Mouse (Mus musculus) liver, embryonic 14.5 days (tissue): ENCODE results near the gene Pde4d. TPM values are rescaled to one million over a fixed set of nuclear protein-coding genes. Genes with fewer than 3 reads are reported as not detected.
A peak's percentile ranks its signal among the peaks of the same experiment; 100 is the strongest.

Experiments
- ATAC-seq: fragments of 200-750 bp; cut with Nextera tagmentation; 2 replicates; pipeline ENCODE4 v1.8.0; 2017; ENCODE audit warnings: moderate number of reproducible peaks, mild to moderate bottlenecking, moderate library complexity; ENCODE audit not compliant: insufficient read depth
- DNase-seq, 3 experiments: peaks; one replicate each; pipeline ENCODE4 v3.0.0-alpha.2; 2012 to 2013; ENCODE audit warnings: low read depth in 3 of 3, low spot score in 3 of 3
- H3K27ac ChIP-seq: fragments of 300-500 bp; sonication (generic); 2 replicates; pipeline ENCODE4 v1.5.1; 2014; ENCODE audit warnings: moderate library complexity, mild to moderate bottlenecking, control low read depth, inconsistent platforms
- H3K27me3 ChIP-seq: fragments of 300-500 bp; sonication (generic); 2 replicates; pipeline ENCODE4 v1.6.1; 2014; ENCODE audit warnings: mild to moderate bottlenecking, low read length, moderate library complexity; ENCODE audit not compliant: control insufficient read depth, insufficient read depth
- H3K36me3 ChIP-seq: fragments of 300-500 bp; sonication (generic); replicated peaks from 2 replicates; pipeline ENCODE4 v1.6.1; 2014; ENCODE audit warnings: low read depth; ENCODE audit not compliant: control insufficient read depth, insufficient read depth
- H3K4me1 ChIP-seq, 2 experiments: fragments of 200-500 bp in 1 of 2; fragments of 300-500 bp in 1 of 2; sonication (generic) in 1 of 2; replicated peaks; 2 replicates each; pipeline ENCODE4 v1.6.1; 2012 to 2014; ENCODE audit warnings: antibody characterized with exemption in 1 of 2, inconsistent platforms in 1 of 2, low read length in 1 of 2; ENCODE audit not compliant: control insufficient read depth in 2 of 2, insufficient read depth in 2 of 2
- H3K4me2 ChIP-seq: fragments of 300-500 bp; sonication (generic); 2 replicates; pipeline ENCODE4 v1.6.1; 2014; ENCODE audit warnings: low read depth, mild to moderate bottlenecking, control low read depth, moderate library complexity
- H3K4me3 ChIP-seq, 2 experiments: fragments of 200-500 bp in 1 of 2; fragments of 300-500 bp in 1 of 2; sonication (generic) in 1 of 2; 2 replicates each; pipeline ENCODE4 v1.5.1; 2012 to 2014; ENCODE audit warnings: low read depth in 2 of 2, low read length in 2 of 2, mild to moderate bottlenecking in 2 of 2, control low read depth in 1 of 2, inconsistent platforms in 1 of 2, moderate library complexity in 1 of 2; ENCODE audit not compliant: insufficient read depth in 1 of 2
- H3K9ac ChIP-seq: fragments of 300-500 bp; sonication (generic); replicated peaks from 2 replicates; pipeline ENCODE4 v1.6.1; 2014; ENCODE audit warnings: mild to moderate bottlenecking, control low read depth, moderate library complexity
- H3K9me3 ChIP-seq: fragments of 300-500 bp; sonication (generic); 2 replicates; pipeline ENCODE4 v1.6.1; 2016; ENCODE audit warnings: low read length, mixed read lengths; ENCODE audit not compliant: control insufficient read depth
- CTCF ChIP-seq: IDR thresholded peaks from 2 replicates; pipeline ENCODE4 v1.5.1; 2016; ENCODE audit warnings: antibody characterized with exemption, low read depth, control low read depth
- EP300 ChIP-seq: IDR thresholded peaks from 2 replicates; pipeline ENCODE4 v1.6.1; 2016; ENCODE audit warnings: antibody characterized with exemption, low read depth
- WGBS: fragments of 180-500 bp; shearing (Covaris S2); extraction: QIAGEN DNeasy Blood & Tissue Kit; methylation state at CpG from one replicate; pipeline ENCODE4 v1.1.7; 2014; ENCODE audit not compliant: insufficient replicate concordance; 5-methylcytosine and 5-hydroxymethylcytosine counted together
- polyA plus RNA-seq, 2 experiments: library from polyadenylated mRNA; depleted of rRNA in 1 of 2; stranded (reverse) in 1 of 2; unstranded in 1 of 2; fragments of >200 nt; fragmentation: Nextera tagmentation in 1 of 2; extraction: Ambion mirVana in 1 of 2; gene quantifications; 2 replicates each; pipeline versions ENCODE4 v1.2.1 to v1.2.3; 2012 to 2014

Pde4d gene
- polyA plus RNA-seq, 2 experiments, result 4.9 to 8.6 TPM

- WGBS, result 13% methylated on average over 6 of the region's 6 CpGs
- ATAC-seq, result no peak
These were observed 759.7 kb downstream of the Pde4d start for GRCm38 (mm10) chr13:109209413-109209812.

GRCm38 (mm10) chr13:109210403-109210802 lies 760.7 kb downstream of the Pde4d start:
- Histone ChIP-seq H3K9me3 (no peaks in the 10 kb centered on the region), H3K4me2 (no peak overlapping the region), H3K4me1 (peaks cover 0 to 4% of the 10 kb centered on the region in 2 experiments; a peak in 1 of 4 replicates), H3K9ac (no peak overlapping the region), H3K27ac (no peak overlapping the region), H3K4me3 (no peak overlapping the region), H3K36me3 (no peaks in the 10 kb centered on the region), H3K27me3 (no peaks in the 10 kb centered on the region)
- DNase-seq (no peak), ATAC-seq (no peak)
- TF ChIP-seq EP300 (no peak), CTCF (peak; percentile 71)
- 0% methylated on average over 4 of the region's 4 CpGs for WGBS

More at GRCm38 (mm10) chr13:109209413-109209812, 759.7 kb downstream of the Pde4d start:
- Histone ChIP-seq H3K9ac (no peak overlapping the region), H3K4me2 (no peak overlapping the region), H3K9me3 (no peaks in the 10 kb centered on the region), H3K4me3 (no peak overlapping the region), H3K27ac (no peak overlapping the region), H3K27me3 (no peaks in the 10 kb centered on the region), H3K36me3 (no peaks in the 10 kb centered on the region), H3K4me1 (peaks cover 0 to 4% of the 10 kb centered on the region in 2 experiments; a peak in 1 of 4 replicates)
- no peak for DNase-seq
- no peak for TF ChIP-seq CTCF
- TF ChIP-seq EP300, result no peak

- Histone ChIP-seq H3K4me3 (no peak overlapping the region), H3K4me1 (peaks cover 0 to 4% of the 10 kb centered on the region in 2 experiments; a peak in 1 of 4 replicates), H3K27me3 (no peaks in the 10 kb centered on the region), H3K4me2 (peak overlapping the region; percentile 42), H3K36me3 (no peaks in the 10 kb centered on the region), H3K9me3 (no peaks in the 10 kb centered on the region), H3K9ac (no peak overlapping the region), H3K27ac (no peak overlapping the region)
- 40% methylated on average over 8 of the region's 8 CpGs for WGBS
- ATAC-seq (no peak), DNase-seq (no peak)
- TF ChIP-seq CTCF (no peak), EP300 (no peak)
These were observed 761.7 kb downstream of the Pde4d start for GRCm38 (mm10) chr13:109211471-109211870.

- H3K36me3 ChIP-seq, result no peaks in the 10 kb centered on the region
- peak overlapping the region; percentile 42 for H3K4me2 ChIP-seq
- peaks cover 0 to 4% of the 10 kb centered on the region in 2 experiments; a peak in 1 of 4 replicates for H3K4me1 ChIP-seq
- no peak overlapping the region for H3K9ac ChIP-seq
- H3K27ac ChIP-seq, result no peak overlapping the region
- DNase-seq (no peak), ATAC-seq (no peak)
- no peak for TF ChIP-seq EP300
- TF ChIP-seq CTCF, result no peak
- no peaks in the 10 kb centered on the region for H3K9me3 ChIP-seq
- H3K4me3 ChIP-seq, result peak overlapping the region; percentile 15 to 23; a peak in 2 of 4 replicates
- WGBS, result 10% methylated on average over 16 of the region's 16 CpGs
- H3K27me3 ChIP-seq, result no peaks in the 10 kb centered on the region
These were observed 762.3 kb downstream of the Pde4d start for GRCm38 (mm10) chr13:109211941-109212487.

GRCm38 (mm10) chr13:109212788-109213473 lies 763.2 kb downstream of the Pde4d start:
- ATAC-seq (no peak), DNase-seq (no peak)
- Histone ChIP-seq H3K36me3 (no peaks in the 10 kb centered on the region), H3K4me2 (peak overlapping the region; percentile 42), H3K27ac (no peak overlapping the region), H3K27me3 (no peaks in the 10 kb centered on the region), H3K4me3 (no peak overlapping the region), H3K4me1 (peaks cover 0 to 4% of the 10 kb centered on the region in 2 experiments; a peak in 1 of 4 replicates), H3K9me3 (no peaks in the 10 kb centered on the region), H3K9ac (no peak overlapping the region)
- WGBS, result 18% methylated on average over 12 of the region's 13 CpGs
- TF ChIP-seq CTCF, result peak; percentile 46
- no peak for TF ChIP-seq EP300
